Mouse (Mus musculus) lung, postnatal 0 days (tissue): ENCODE data around the gene Plxna1.

Experiments used
- CTCF ChIP-seq: IDR thresholded peaks from 2 replicates; pipeline ENCODE4 v1.5.1; 2016; ENCODE audit warnings: antibody characterized with exemption, mild to moderate bottlenecking
- EP300 ChIP-seq: IDR thresholded peaks from 2 replicates; pipeline ENCODE4 v1.6.1; 2016; ENCODE audit warnings: antibody characterized with exemption, mild to moderate bottlenecking, control low read depth

GRCm38 (mm10) chr6:89324842-89325241 lies 37.6 kb downstream of the Plxna1 start:
- TF ChIP-seq CTCF = no peak
- TF ChIP-seq EP300 = no peak
